Mouse (Mus musculus) stomach, embryonic 15.5 days (tissue): ENCODE results near the gene Wdr43. TPM values are rescaled to one million over a fixed set of nuclear protein-coding genes. Genes with fewer than 3 reads are reported as not detected.

Experiments used
- ATAC-seq: fragments of 200-750 bp; cut with Nextera tagmentation; 2 replicates; pipeline ENCODE4 v1.8.0; 2017; ENCODE audit warnings: low read depth, moderate number of reproducible peaks, moderate TSS enrichment; ENCODE audit not compliant: insufficient read depth, low FRiP score
- H3K27ac ChIP-seq: fragments of 300-500 bp; sonication (generic); 2 replicates; pipeline ENCODE4 v1.5.1; 2015; ENCODE audit warnings: mild to moderate bottlenecking, inconsistent platforms
- H3K27me3 ChIP-seq: fragments of 300-500 bp; sonication (generic); replicated peaks from 2 replicates; pipeline ENCODE4 v1.6.1; 2015; ENCODE audit warnings: inconsistent platforms
- H3K36me3 ChIP-seq: fragments of 300-500 bp; sonication (generic); 2 replicates; pipeline ENCODE4 v1.6.1; 2015; ENCODE audit warnings: inconsistent platforms
- H3K4me1 ChIP-seq: fragments of 300-500 bp; sonication (generic); 2 replicates; pipeline ENCODE4 v1.6.1; 2015; ENCODE audit warnings: inconsistent platforms
- H3K4me2 ChIP-seq: fragments of 300-500 bp; sonication (generic); 2 replicates; pipeline ENCODE4 v1.6.1; 2015; ENCODE audit warnings: mild to moderate bottlenecking, inconsistent platforms
- H3K4me3 ChIP-seq: fragments of 300-500 bp; sonication (generic); replicated peaks from 2 replicates; pipeline ENCODE4 v1.5.1; 2015; ENCODE audit warnings: inconsistent platforms
- H3K9ac ChIP-seq: fragments of 300-500 bp; sonication (generic); 2 replicates; pipeline ENCODE4 v1.6.1; 2015; ENCODE audit warnings: inconsistent platforms
- H3K9me3 ChIP-seq: fragments of 300-500 bp; sonication (generic); 2 replicates; pipeline ENCODE4 v1.6.1; 2016; ENCODE audit warnings: inconsistent platforms
- WGBS: fragments of 180-500 bp; shearing (Covaris S2); methylation state at CpG from one replicate; pipeline ENCODE4 v1.1.7; 2015; 5-methylcytosine and 5-hydroxymethylcytosine counted together
- polyA plus RNA-seq: library from polyadenylated mRNA; unstranded; fragments of >200 nt; fragmentation: Nextera tagmentation; extraction: Ambion mirVana; gene quantifications from 2 replicates; pipeline ENCODE4 v1.2.1, GENCODE M21; 2015

Wdr43 gene
- polyA plus RNA-seq, 1 experiment from 2014 or later, result 74.6 TPM

- no peak; the same call in 1 of the 2 replicates for ATAC-seq
- Histone ChIP-seq H3K9me3 (no peaks in the 10 kb centered on the region), H3K4me3 (no peak overlapping the region), H3K36me3 (no peaks in the 10 kb centered on the region), H3K27me3 (no peaks in the 10 kb centered on the region), H3K9ac (no peak overlapping the region), H3K27ac (no peak overlapping the region), H3K4me1 (no peaks in the 10 kb centered on the region), H3K4me2 (no peak overlapping the region)
- 52% methylated on average over 5 of the region's 5 CpGs for WGBS
Observed at GRCm38 (mm10) chr17:71689903-71690302, 74.2 kb downstream of the Wdr43 start.

GRCm38 (mm10) chr17:71691361-71691875 lies 75.7 kb downstream of the Wdr43 start:
- H3K4me3 ChIP-seq, result no peak overlapping the region
- no peaks in the 10 kb centered on the region for H3K9me3 ChIP-seq
- H3K27me3 ChIP-seq, result no peaks in the 10 kb centered on the region
- WGBS, result 64% methylated on average over 11 of the region's 11 CpGs
- ATAC-seq, result no peak
- H3K27ac ChIP-seq, result no peak overlapping the region
- no peak overlapping the region for H3K9ac ChIP-seq
- no peak overlapping the region for H3K4me2 ChIP-seq
- no peaks in the 10 kb centered on the region for H3K4me1 ChIP-seq
- no peaks in the 10 kb centered on the region for H3K36me3 ChIP-seq

GRCm38 (mm10) chr17:71693313-71693712 lies 77.6 kb downstream of the Wdr43 start:
- Histone ChIP-seq H3K4me1 (no peaks in the 10 kb centered on the region), H3K4me3 (no peak overlapping the region), H3K27ac (no peak overlapping the region), H3K9ac (no peak overlapping the region), H3K9me3 (no peaks in the 10 kb centered on the region), H3K36me3 (no peaks in the 10 kb centered on the region), H3K27me3 (no peaks in the 10 kb centered on the region), H3K4me2 (no peak overlapping the region)
- no peak for ATAC-seq
- 34% methylated on average over 5 of the region's 5 CpGs for WGBS

- no peak for ATAC-seq
- 56% methylated on average over 8 of the region's 8 CpGs for WGBS
- Histone ChIP-seq H3K9ac (no peak overlapping the region), H3K27me3 (no peaks in the 10 kb centered on the region), H3K4me3 (no peak overlapping the region), H3K27ac (no peak overlapping the region), H3K4me2 (no peak overlapping the region), H3K4me1 (no peaks in the 10 kb centered on the region), H3K36me3 (no peaks in the 10 kb centered on the region), H3K9me3 (no peaks in the 10 kb centered on the region)
Observed at GRCm38 (mm10) chr17:71693780-71694179, 78.1 kb downstream of the Wdr43 start.

GRCm38 (mm10) chr17:71695151-71695550 lies 79.5 kb downstream of the Wdr43 start:
- Histone ChIP-seq H3K4me2 (no peak overlapping the region), H3K4me1 (no peaks in the 10 kb centered on the region), H3K9me3 (no peaks in the 10 kb centered on the region), H3K27ac (no peak overlapping the region), H3K27me3 (no peaks in the 10 kb centered on the region), H3K4me3 (no peak overlapping the region), H3K9ac (no peak overlapping the region), H3K36me3 (no peaks in the 10 kb centered on the region)
- no peak for ATAC-seq
- 77% methylated on average over 8 of the region's 8 CpGs for WGBS

- Histone ChIP-seq H3K4me1 (no peaks in the 10 kb centered on the region), H3K9ac (no peak overlapping the region), H3K4me3 (no peak overlapping the region), H3K27ac (no peak overlapping the region), H3K4me2 (no peak overlapping the region), H3K27me3 (no peaks in the 10 kb centered on the region), H3K9me3 (no peaks in the 10 kb centered on the region), H3K36me3 (no peaks in the 10 kb centered on the region)
- WGBS, result 78% methylated on average over 15 of the region's 15 CpGs
- no peak for ATAC-seq
Observed at GRCm38 (mm10) chr17:71695716-71696315, 80.1 kb downstream of the Wdr43 start.

GRCm38 (mm10) chr17:71696396-71696795 lies 80.7 kb downstream of the Wdr43 start:
- H3K36me3 ChIP-seq, result no peaks in the 10 kb centered on the region
- H3K4me2 ChIP-seq, result no peak overlapping the region
- ATAC-seq, result no peak
- H3K27me3 ChIP-seq, result no peaks in the 10 kb centered on the region
- H3K9ac ChIP-seq, result no peak overlapping the region
- no peak overlapping the region for H3K4me3 ChIP-seq
- no peaks in the 10 kb centered on the region for H3K9me3 ChIP-seq
- 92% methylated on average over 5 of the region's 5 CpGs for WGBS
- no peaks in the 10 kb centered on the region for H3K4me1 ChIP-seq
- H3K27ac ChIP-seq, result no peak overlapping the region

- no peak overlapping the region for H3K4me2 ChIP-seq
- 64% methylated on average over 11 of the region's 11 CpGs for WGBS
- H3K27me3 ChIP-seq, result no peaks in the 10 kb centered on the region
- no peak overlapping the region for H3K4me3 ChIP-seq
- H3K9ac ChIP-seq, result no peak overlapping the region
- H3K27ac ChIP-seq, result no peak overlapping the region
- no peaks in the 10 kb centered on the region for H3K4me1 ChIP-seq
- ATAC-seq, result no peak
- H3K9me3 ChIP-seq, result no peaks in the 10 kb centered on the region
- no peaks in the 10 kb centered on the region for H3K36me3 ChIP-seq
Observed at GRCm38 (mm10) chr17:71697896-71698618, 82.4 kb downstream of the Wdr43 start.

- 80% methylated on average over 11 of the region's 11 CpGs for WGBS
- Histone ChIP-seq H3K27me3 (no peaks in the 10 kb centered on the region), H3K9me3 (no peaks in the 10 kb centered on the region), H3K27ac (no peak overlapping the region), H3K4me3 (no peak overlapping the region), H3K36me3 (no peaks in the 10 kb centered on the region), H3K4me1 (no peaks in the 10 kb centered on the region), H3K9ac (no peak overlapping the region), H3K4me2 (no peak overlapping the region)
- no peak for ATAC-seq
Observed at GRCm38 (mm10) chr17:71698619-71698956, 82.9 kb downstream of the Wdr43 start.

GRCm38 (mm10) chr17:71705113-71705512 lies 89.4 kb downstream of the Wdr43 start:
- Histone ChIP-seq H3K4me2 (no peak overlapping the region), H3K27me3 (no peaks in the 10 kb centered on the region), H3K9ac (no peak overlapping the region), H3K9me3 (no peaks in the 10 kb centered on the region), H3K4me3 (no peak overlapping the region), H3K4me1 (no peaks in the 10 kb centered on the region), H3K36me3 (no peaks in the 10 kb centered on the region), H3K27ac (no peak overlapping the region)
- WGBS, result 53% methylated on average over 1 of the region's 1 CpGs
- ATAC-seq, result peak; percentile 19; the same call in 1 of the 2 replicates

GRCm38 (mm10) chr17:71705550-71706480 lies 90.1 kb downstream of the Wdr43 start:
- no peak overlapping the region for H3K4me2 ChIP-seq
- ATAC-seq, result peak; percentile 44; the same call in 1 of the 2 replicates
- 72% methylated on average over 14 of the region's 14 CpGs for WGBS

GRCm38 (mm10) chr17:71707715-71708114 lies 92.0 kb downstream of the Wdr43 start:
- ATAC-seq, result no peak
- Histone ChIP-seq H3K36me3 (no peaks in the 10 kb centered on the region), H3K27me3 (no peaks in the 10 kb centered on the region), H3K4me3 (no peak overlapping the region), H3K4me1 (no peaks in the 10 kb centered on the region), H3K9ac (no peak overlapping the region), H3K4me2 (no peak overlapping the region), H3K27ac (no peak overlapping the region), H3K9me3 (no peaks in the 10 kb centered on the region)
- WGBS, result 57% methylated on average over 4 of the region's 4 CpGs

More at GRCm38 (mm10) chr17:71705550-71706480, 90.1 kb downstream of the Wdr43 start:
- H3K27me3 ChIP-seq, result no peaks in the 10 kb centered on the region
- no peaks in the 10 kb centered on the region for H3K36me3 ChIP-seq
- H3K4me3 ChIP-seq, result no peak overlapping the region
- no peak overlapping the region for H3K27ac ChIP-seq
- H3K9ac ChIP-seq, result no peak overlapping the region
- no peaks in the 10 kb centered on the region for H3K4me1 ChIP-seq
- no peaks in the 10 kb centered on the region for H3K9me3 ChIP-seq
